Mouse (Mus musculus): ENCODE measurements around the gene Olfr523. TPM values are rescaled to one million over a fixed set of nuclear protein-coding genes. Genes with fewer than 3 reads are reported as not detected.
"Not testable (repeated sequence)": the region's sequence is repeated elsewhere in the genome, so short reads cannot be mapped to it uniquely, and the experiment has no call there.

Gene Olfr523
- polyA plus RNA-seq (2014; fragmentation: Nextera tagmentation; extraction: Ambion mirVana), result not detected in 2 replicates

DNA sequence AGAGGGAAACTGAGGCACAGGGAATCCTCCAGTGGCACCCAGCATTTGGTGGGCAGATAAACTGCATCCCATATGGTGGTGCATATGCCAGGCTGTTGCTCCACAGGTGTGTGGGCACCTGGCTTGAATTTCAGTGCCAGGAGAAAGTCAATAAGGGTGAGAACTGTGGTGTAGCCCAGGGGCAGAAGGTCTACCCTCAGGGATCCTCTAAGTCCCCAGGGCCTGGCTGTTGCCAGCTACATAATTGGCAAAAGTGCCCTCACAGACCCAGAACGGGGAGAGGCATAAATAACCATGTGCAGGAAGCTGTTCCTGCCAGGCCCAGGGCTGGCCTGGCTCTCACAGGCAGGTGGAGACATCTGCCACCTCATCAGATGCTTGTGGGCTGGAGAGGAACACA lies at the start of gene Olfr523:
Gene Olfr523, plus strand, starts transcription at position 282 of the 400 bp plus-strand sequence.
- WGBS, result 59% methylated on average over 1 of the region's 1 CpGs
- H3K27ac ChIP-seq (ENCODE audit: low read depth, low read length), result no peak within 1 kb of the TSS
- no peaks in the 10 kb centered on the region for H3K27me3 ChIP-seq (replicated peaks; ENCODE audit: control insufficient read depth, insufficient read depth, low read length)
- no peaks in the 10 kb centered on the region for H3K36me3 ChIP-seq (ENCODE audit: control insufficient read depth, insufficient read depth, low read length)
- H3K9ac ChIP-seq (ENCODE audit: low read depth, low read length), result no peak within 1 kb of the TSS
- H3K9me3 ChIP-seq (ENCODE audit: control insufficient read depth, low read length), result no peaks in the 10 kb centered on the region
- H3K4me3 ChIP-seq (ENCODE audit: low read depth, low read length), result no peak within 1 kb of the TSS
- DNase-seq (ENCODE audit: low spot score) (no peak), ATAC-seq (replicated peaks; ENCODE audit: low FRiP score) (no peak)
- H3K4me1 ChIP-seq (replicated peaks; ENCODE audit: control insufficient read depth, insufficient read depth, low read length), result no peaks in the 10 kb centered on the region
- no peak within 1 kb of the TSS for H3K4me2 ChIP-seq

DNA sequence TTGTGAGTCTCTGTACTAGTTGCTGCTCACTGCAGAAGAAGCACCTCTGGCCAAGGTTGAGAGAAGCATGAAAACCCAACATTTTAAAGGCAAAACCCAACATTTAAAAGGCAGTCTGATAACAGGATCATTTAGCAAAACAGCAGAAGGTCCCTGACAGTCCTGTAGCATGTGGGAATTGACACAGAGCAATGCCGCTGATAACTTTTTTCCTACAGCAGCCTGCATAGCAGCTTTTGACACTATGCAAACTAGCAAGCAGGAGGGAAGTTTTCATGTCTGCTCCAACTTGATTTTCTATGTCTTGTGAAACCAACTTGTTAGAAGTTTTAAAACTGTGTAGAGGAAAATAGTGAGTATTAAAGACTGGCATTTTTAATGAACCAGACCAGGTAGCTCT lies 48.6 kb upstream of the Olfr523 start:
- Histone ChIP-seq H3K4me1 (replicated peaks; ENCODE audit: control insufficient read depth, insufficient read depth, low read length) (peaks cover 3% of the 10 kb centered on the region), H3K27me3 (replicated peaks; ENCODE audit: control insufficient read depth, insufficient read depth, low read length) (no peaks in the 10 kb centered on the region), H3K36me3 (ENCODE audit: control insufficient read depth, insufficient read depth, low read length) (no peaks in the 10 kb centered on the region), H3K9ac (ENCODE audit: low read depth, low read length) (no peak overlapping the region), H3K9me3 (ENCODE audit: control insufficient read depth, low read length) (no peaks in the 10 kb centered on the region), H3K4me3 (ENCODE audit: low read depth, low read length) (no peak overlapping the region), H3K4me2 (no peak overlapping the region), H3K27ac (ENCODE audit: low read depth, low read length) (no peak overlapping the region)
- WGBS, result 76% methylated on average over 1 of the region's 1 CpGs
- ATAC-seq (replicated peaks; ENCODE audit: low FRiP score) (no peak), DNase-seq (ENCODE audit: low spot score) (no peak)

DNA sequence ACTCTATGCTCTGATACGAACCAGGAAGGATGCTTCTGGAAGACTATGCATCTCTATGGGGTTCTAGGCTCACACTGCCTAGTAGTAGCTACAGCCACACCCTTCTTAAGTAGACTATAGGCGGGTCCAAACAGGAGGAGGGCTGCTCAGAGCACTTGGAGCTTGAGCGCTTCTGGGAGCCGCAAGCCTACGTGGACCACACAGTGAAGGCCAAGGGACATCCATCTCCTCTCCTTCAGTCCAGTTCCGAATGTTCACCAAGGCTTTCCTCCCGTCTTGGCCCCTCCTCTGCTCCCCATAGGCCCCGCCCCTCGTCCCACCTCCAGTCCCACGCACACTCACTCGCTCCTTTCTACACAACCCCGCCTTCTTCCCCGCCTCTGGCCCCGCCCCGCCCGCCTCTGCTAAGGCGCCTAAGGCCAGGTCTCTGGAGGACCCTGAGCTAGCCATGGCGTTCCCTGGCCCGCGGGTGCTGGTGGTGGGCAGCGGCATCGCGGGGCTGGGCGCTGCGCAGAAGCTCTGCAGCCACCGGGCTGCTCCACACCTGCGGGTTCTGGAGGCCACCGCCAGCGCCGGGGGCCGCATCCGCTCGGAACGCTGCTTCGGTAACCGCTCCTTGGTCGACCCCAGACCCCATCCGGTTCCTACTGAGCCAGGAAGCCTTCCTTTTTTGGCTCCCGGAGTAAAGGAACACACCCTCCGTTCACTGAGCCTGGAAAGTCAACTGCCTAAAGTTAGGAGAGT lies 47.6 kb upstream of the Olfr523 start:
- no peaks in the 10 kb centered on the region for H3K36me3 ChIP-seq (ENCODE audit: control insufficient read depth, insufficient read depth, low read length)
- H3K27me3 ChIP-seq (replicated peaks; ENCODE audit: control insufficient read depth, insufficient read depth, low read length), result no peaks in the 10 kb centered on the region
- H3K4me3 ChIP-seq (ENCODE audit: low read depth, low read length), result peak overlapping the region; percentile 86
- H3K4me1 ChIP-seq (replicated peaks; ENCODE audit: control insufficient read depth, insufficient read depth, low read length), result peaks cover 3% of the 10 kb centered on the region
- DNase-seq (ENCODE audit: low spot score) (peak; percentile 93), ATAC-seq (replicated peaks; ENCODE audit: low FRiP score) (peak; percentile 99)
- peak overlapping the region; percentile 88 for H3K9ac ChIP-seq (ENCODE audit: low read depth, low read length)
- H3K4me2 ChIP-seq, result peak overlapping the region; percentile 95
- 2% methylated on average over 39 of the region's 40 CpGs for WGBS
- no peaks in the 10 kb centered on the region for H3K9me3 ChIP-seq (ENCODE audit: control insufficient read depth, low read length)
- 0 out of 2 replicates have a peak overlapping the region, but pooled peaks have one; percentile 43 for H3K27ac ChIP-seq (ENCODE audit: low read depth, low read length)

DNA sequence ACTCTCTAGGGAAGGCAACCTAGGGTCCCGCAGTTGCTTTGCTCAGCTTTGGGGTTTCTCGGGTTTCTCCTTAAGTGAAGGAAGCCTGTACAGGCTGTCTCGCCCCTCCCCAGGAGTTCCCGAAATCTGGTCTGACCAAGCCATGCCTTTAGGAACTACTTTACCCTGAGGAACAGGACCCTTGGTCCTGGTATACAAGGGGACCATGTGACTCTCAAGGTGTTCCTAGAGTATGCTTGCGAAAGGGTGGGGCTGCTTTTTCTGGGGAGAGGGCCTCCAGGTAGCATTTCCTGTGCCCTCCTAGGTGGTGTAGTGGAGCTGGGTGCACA lies 47.0 kb upstream of the Olfr523 start:
- Histone ChIP-seq H3K9ac (ENCODE audit: low read depth, low read length) (peak overlapping the region; percentile 88), H3K4me3 (ENCODE audit: low read depth, low read length) (peak overlapping the region; percentile 86), H3K4me1 (replicated peaks; ENCODE audit: control insufficient read depth, insufficient read depth, low read length) (peaks cover 3% of the 10 kb centered on the region), H3K27me3 (replicated peaks; ENCODE audit: control insufficient read depth, insufficient read depth, low read length) (no peaks in the 10 kb centered on the region), H3K4me2 (peak overlapping the region; percentile 95), H3K36me3 (ENCODE audit: control insufficient read depth, insufficient read depth, low read length) (no peaks in the 10 kb centered on the region), H3K27ac (ENCODE audit: low read depth, low read length) (0 out of 2 replicates have a peak overlapping the region, but pooled peaks have one; percentile 43), H3K9me3 (ENCODE audit: control insufficient read depth, low read length) (no peaks in the 10 kb centered on the region)
- ATAC-seq (replicated peaks; ENCODE audit: low FRiP score) (peak; percentile 4; the same call in 1 of the 2 replicates), DNase-seq (ENCODE audit: low spot score) (no peak)
- 5% methylated on average over 5 of the region's 5 CpGs for WGBS

DNA sequence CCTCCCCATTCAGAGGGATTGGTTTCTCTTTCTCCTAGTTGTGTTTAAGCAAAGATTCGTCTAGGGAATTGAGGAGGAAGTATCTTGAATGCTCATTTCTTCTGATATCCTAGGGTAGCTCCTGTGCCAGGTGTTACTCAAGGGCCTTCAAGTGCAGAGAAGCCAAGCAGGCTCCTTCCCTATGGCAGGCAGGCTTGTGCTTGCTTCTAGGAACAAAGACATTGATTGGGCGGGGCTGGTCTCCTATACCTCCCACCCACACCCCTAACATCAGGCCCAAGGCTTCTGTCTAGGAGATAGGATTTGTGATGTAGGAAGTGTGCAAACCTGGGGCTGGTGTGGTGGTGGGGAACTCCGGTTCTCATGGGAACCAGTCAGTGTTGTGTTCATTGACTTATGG lies 46.1 kb upstream of the Olfr523 start:
- 82% methylated on average over 3 of the region's 3 CpGs for WGBS
- peak overlapping the region; percentile 19 for H3K4me2 ChIP-seq
- H3K4me1 ChIP-seq (replicated peaks; ENCODE audit: control insufficient read depth, insufficient read depth, low read length), result peaks cover 3% of the 10 kb centered on the region
- H3K36me3 ChIP-seq (ENCODE audit: control insufficient read depth, insufficient read depth, low read length), result no peaks in the 10 kb centered on the region
- DNase-seq (ENCODE audit: low spot score), result no peak
- H3K9me3 ChIP-seq (ENCODE audit: control insufficient read depth, low read length), result no peaks in the 10 kb centered on the region
- no peak overlapping the region for H3K27ac ChIP-seq (ENCODE audit: low read depth, low read length)
- H3K27me3 ChIP-seq (replicated peaks; ENCODE audit: control insufficient read depth, insufficient read depth, low read length), result no peaks in the 10 kb centered on the region
- H3K9ac ChIP-seq (ENCODE audit: low read depth, low read length), result no peak overlapping the region
- ATAC-seq (replicated peaks; ENCODE audit: low FRiP score), result no peak
- no peak overlapping the region for H3K4me3 ChIP-seq (ENCODE audit: low read depth, low read length)

DNA sequence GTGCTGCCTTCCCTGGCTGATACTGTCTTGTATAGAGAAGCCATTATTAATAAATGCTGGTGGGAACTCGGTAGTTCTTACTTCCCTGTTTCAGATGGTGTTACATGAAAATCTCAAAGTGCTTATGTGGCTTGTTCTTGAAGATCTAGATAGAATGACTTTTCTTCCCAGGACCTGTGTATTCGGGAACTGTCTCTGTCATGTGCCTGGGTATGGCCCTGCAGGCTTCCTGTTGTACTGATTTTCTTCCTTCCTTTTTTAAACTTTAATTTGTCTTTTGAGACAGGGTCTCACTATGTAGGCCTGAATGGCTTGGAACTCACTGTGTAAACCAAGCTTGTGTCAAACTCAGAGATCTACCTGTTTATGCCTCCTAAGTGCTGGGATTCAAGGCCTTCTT lies 45.1 kb upstream of the Olfr523 start:
- WGBS, result 50% methylated on average over 2 of the region's 2 CpGs
- Histone ChIP-seq H3K4me1 (replicated peaks; ENCODE audit: control insufficient read depth, insufficient read depth, low read length) (peaks cover 3% of the 10 kb centered on the region), H3K27me3 (replicated peaks; ENCODE audit: control insufficient read depth, insufficient read depth, low read length) (no peaks in the 10 kb centered on the region), H3K9me3 (ENCODE audit: control insufficient read depth, low read length) (no peaks in the 10 kb centered on the region), H3K27ac (ENCODE audit: low read depth, low read length) (no peak overlapping the region), H3K36me3 (ENCODE audit: control insufficient read depth, insufficient read depth, low read length) (no peaks in the 10 kb centered on the region), H3K4me2 (no peak overlapping the region), H3K9ac (ENCODE audit: low read depth, low read length) (no peak overlapping the region), H3K4me3 (ENCODE audit: low read depth, low read length) (no peak overlapping the region)
- DNase-seq (ENCODE audit: low spot score) (no peak), ATAC-seq (replicated peaks; ENCODE audit: low FRiP score) (no peak)

DNA sequence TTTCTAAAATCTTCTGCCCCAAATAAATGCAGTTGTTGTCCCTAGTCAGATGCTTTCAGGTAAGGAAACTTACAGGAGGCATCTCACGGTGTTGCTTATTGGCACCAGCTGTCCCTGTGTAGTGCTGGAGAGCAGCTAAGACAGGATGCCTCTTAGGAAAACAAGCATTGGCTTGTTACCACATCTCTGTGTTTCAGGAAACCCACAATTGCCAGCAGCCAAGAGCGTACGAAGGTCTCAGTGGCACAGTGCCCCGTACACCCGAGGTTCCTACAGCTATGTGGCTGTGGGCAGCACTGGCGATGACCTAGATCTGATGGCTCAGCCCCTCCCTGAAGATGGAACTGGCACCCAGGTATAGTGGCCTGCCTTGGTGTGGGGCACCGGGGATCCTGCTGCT lies 40.8 kb upstream of the Olfr523 start:
- H3K27ac ChIP-seq (ENCODE audit: low read depth, low read length); H3K4me1 ChIP-seq (replicated peaks; ENCODE audit: control insufficient read depth, insufficient read depth, low read length); H3K9ac ChIP-seq (ENCODE audit: low read depth, low read length); H3K4me2 ChIP-seq; H3K4me3 ChIP-seq (ENCODE audit: low read depth, low read length); DNase-seq (ENCODE audit: low spot score); H3K36me3 ChIP-seq (ENCODE audit: control insufficient read depth, insufficient read depth, low read length); H3K9me3 ChIP-seq (ENCODE audit: control insufficient read depth, low read length); ATAC-seq (replicated peaks; ENCODE audit: low FRiP score); H3K27me3 ChIP-seq (replicated peaks; ENCODE audit: control insufficient read depth, insufficient read depth, low read length): not testable (repeated sequence)
- WGBS, result 80% methylated on average over 6 of the region's 7 CpGs

DNA sequence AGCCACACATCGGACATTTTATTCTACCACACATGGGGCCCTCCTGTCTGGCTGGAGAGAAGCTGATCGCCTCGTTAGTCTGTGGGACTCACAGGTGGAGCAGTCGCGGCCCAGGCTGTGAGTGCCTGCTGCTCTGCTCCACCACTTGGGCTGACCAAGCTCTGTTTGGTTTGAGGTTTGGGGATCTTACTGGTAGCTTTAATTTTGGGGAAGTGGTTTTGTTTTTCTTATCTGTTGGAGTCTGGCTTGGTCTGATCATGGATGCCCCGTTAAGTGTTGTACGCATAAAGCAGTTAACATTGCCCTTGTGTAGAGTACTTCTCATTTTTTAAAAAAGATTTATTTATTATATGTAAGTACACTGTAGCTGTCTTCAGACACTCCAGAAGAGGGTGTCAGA lies 39.0 kb upstream of the Olfr523 start:
- not testable (repeated sequence) for H3K36me3 ChIP-seq (ENCODE audit: control insufficient read depth, insufficient read depth, low read length); H3K4me2 ChIP-seq; H3K9ac ChIP-seq (ENCODE audit: low read depth, low read length); H3K27ac ChIP-seq (ENCODE audit: low read depth, low read length); H3K4me1 ChIP-seq (replicated peaks; ENCODE audit: control insufficient read depth, insufficient read depth, low read length); H3K9me3 ChIP-seq (ENCODE audit: control insufficient read depth, low read length); ATAC-seq (replicated peaks; ENCODE audit: low FRiP score); H3K4me3 ChIP-seq (ENCODE audit: low read depth, low read length); DNase-seq (ENCODE audit: low spot score); H3K27me3 ChIP-seq (replicated peaks; ENCODE audit: control insufficient read depth, insufficient read depth, low read length)
- 64% methylated on average over 5 of the region's 7 CpGs for WGBS

DNA sequence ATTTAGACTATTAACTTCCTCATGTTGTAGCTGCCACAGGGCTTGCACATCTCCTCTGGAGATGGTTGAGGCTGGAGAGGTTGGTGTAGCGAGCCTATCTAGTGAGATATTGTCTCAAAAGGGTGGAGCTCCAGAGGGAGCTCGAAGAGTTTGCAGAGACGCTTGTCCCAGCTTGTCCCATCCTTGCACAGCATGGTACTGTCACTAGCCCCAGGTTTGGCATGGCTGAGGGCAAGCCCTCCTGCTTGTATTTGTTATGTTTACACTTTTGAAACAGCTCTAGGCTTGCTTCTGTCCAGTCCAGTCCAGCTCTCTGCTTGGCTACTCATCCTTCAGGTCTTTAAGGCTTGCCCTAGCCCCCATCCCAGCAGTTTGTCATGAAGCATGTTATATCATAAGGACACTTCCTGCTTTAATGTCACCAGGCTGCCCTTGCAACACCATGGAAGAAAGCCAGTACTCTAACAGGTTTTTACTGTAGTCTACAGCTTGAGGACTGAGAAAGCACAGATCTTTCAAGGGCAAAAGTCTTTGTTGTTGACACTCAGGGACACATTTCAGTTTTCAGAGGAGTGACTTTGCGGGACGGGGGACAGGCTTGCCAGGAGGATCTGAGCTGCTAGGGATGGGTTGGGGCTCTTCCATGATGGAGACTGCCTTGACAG lies 37.8 kb upstream of the Olfr523 start:
- Histone ChIP-seq H3K4me2 (no peak overlapping the region), H3K9ac (ENCODE audit: low read depth, low read length) (no peak overlapping the region), H3K27ac (ENCODE audit: low read depth, low read length) (no peak overlapping the region), H3K4me3 (ENCODE audit: low read depth, low read length) (no peak overlapping the region), H3K9me3 (ENCODE audit: control insufficient read depth, low read length) (no peaks in the 10 kb centered on the region), H3K4me1 (replicated peaks; ENCODE audit: control insufficient read depth, insufficient read depth, low read length) (no peaks in the 10 kb centered on the region), H3K36me3 (ENCODE audit: control insufficient read depth, insufficient read depth, low read length) (no peaks in the 10 kb centered on the region), H3K27me3 (replicated peaks; ENCODE audit: control insufficient read depth, insufficient read depth, low read length) (no peaks in the 10 kb centered on the region)
- no peak for ATAC-seq (replicated peaks; ENCODE audit: low FRiP score)
- 75% methylated on average over 5 of the region's 5 CpGs for WGBS
- no peak for DNase-seq (ENCODE audit: low spot score)

All from liver, embryonic 11.5 days (tissue).